Mouse (Mus musculus) C2C12 (cell line): Measurements from ENCODE around the gene Olfr152. TPM values are rescaled to one million over a fixed set of nuclear protein-coding genes. Genes with fewer than 3 reads are reported as not detected.

Experiments
- H3K27me3 ChIP-seq: one replicate; pipeline ENCODE4 v1.6.1; 2011; ENCODE audit not compliant: control insufficient read depth, insufficient read depth, insufficient read length
- H3K36me3 ChIP-seq: one replicate; pipeline ENCODE4 v1.6.1; 2011; ENCODE audit not compliant: control insufficient read depth, insufficient read depth
- H3K4me3 ChIP-seq: one replicate; pipeline ENCODE4 v1.5.1; 2011; ENCODE audit warnings: mild to moderate bottlenecking, control low read depth; ENCODE audit not compliant: poor library complexity, insufficient read depth, severe bottlenecking
- H3K79me2 ChIP-seq: one replicate; pipeline ENCODE4 v1.6.1; 2011; ENCODE audit not compliant: control insufficient read depth, insufficient read depth
- H3K79me3 ChIP-seq: one replicate; pipeline ENCODE4 v1.6.1; 2011; ENCODE audit warnings: low read depth, control low read depth
- H3ac ChIP-seq: one replicate; pipeline ENCODE3; 2011; ENCODE audit warnings: low read depth; ENCODE audit not compliant: control insufficient read depth, insufficient read length
- CEBPB ChIP-seq: IDR thresholded peaks from one replicate; pipeline ENCODE4 v1.6.1; 2011; ENCODE audit warnings: low read depth, mild to moderate bottlenecking, control low read depth, moderate library complexity
- CTCF ChIP-seq: IDR thresholded peaks from one replicate; pipeline ENCODE4 v1.5.1; 2011; ENCODE audit not compliant: control insufficient read depth, insufficient read depth, insufficient read length
- FOSL1 ChIP-seq: IDR thresholded peaks from one replicate; pipeline ENCODE4 v1.8.0; 2011; ENCODE audit warnings: mild to moderate bottlenecking, low read length; ENCODE audit not compliant: poor library complexity, insufficient read depth, severe bottlenecking
- MAX ChIP-seq: IDR thresholded peaks from one replicate; pipeline ENCODE4 v1.6.1; 2011; ENCODE audit warnings: mild to moderate bottlenecking, control low read depth
- MYOD1 ChIP-seq: IDR thresholded peaks from one replicate; pipeline ENCODE4 v1.6.1; 2011; ENCODE audit warnings: low read depth; ENCODE audit not compliant: control insufficient read depth, insufficient read length
- MYOG ChIP-seq: IDR thresholded peaks from one replicate; pipeline ENCODE4 v1.6.1; 2011; ENCODE audit not compliant: control insufficient read depth, insufficient read length; ENCODE audit errors: extremely low read depth
- USF1 ChIP-seq: IDR thresholded peaks from one replicate; pipeline ENCODE4 v1.6.1; 2011; ENCODE audit warnings: low read depth, mild to moderate bottlenecking, control low read depth, moderate library complexity
- long read RNA-seq, 2 experiments: library from polyadenylated mRNA; unstranded; transcript quantifications; one replicate each; pipeline ENCODE4 v2.0.0; 2019 to 2020
- polyA plus RNA-seq: library from polyadenylated mRNA; unstranded; fragments of >200 nt; fragmentation: generic; extraction: Trizol; gene quantifications from one replicate; pipeline ENCODE4 v1.2.1, GENCODE M21; 2012; ENCODE audit warnings: missing spikeins

Gene Olfr152
- polyA plus RNA-seq: not detected
- long read RNA-seq, experiment 1: 0 reads
- long read RNA-seq, experiment 2: 0 reads

DNA sequence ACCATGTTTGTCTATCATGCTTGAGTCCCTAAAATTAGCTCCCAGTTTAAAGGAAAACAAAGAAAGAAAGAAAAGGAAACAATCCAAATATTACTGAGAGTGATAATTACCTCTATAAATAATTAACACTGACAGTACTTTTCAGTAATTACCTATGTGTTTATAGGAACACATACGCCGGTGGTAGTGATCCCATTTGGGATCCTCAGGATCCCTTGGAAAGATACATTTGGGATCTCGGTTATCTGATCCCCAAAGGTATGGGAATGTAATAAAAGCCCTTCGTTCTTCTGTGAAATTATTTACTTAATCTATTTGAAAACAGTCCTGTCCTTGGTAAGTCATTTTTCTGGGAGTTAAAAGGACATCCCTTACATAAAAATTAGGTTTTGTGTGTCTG is at the start of gene Olfr152:
Gene Olfr152, plus strand, starts transcription at position 301 of the 400 bp plus-strand sequence.
- no peaks in the 10 kb centered on the region for H3K27me3 ChIP-seq
- no peak for TF ChIP-seq USF1
- no peak for TF ChIP-seq CTCF
- TF ChIP-seq MAX: no peak
- no peak for TF ChIP-seq MYOG
- no peak for TF ChIP-seq FOSL1
- no peak for TF ChIP-seq MYOD1
- no peak for TF ChIP-seq CEBPB
- no peaks in the 10 kb centered on the region for H3K36me3 ChIP-seq
- H3K79me3 ChIP-seq: no peaks in the 10 kb centered on the region
- no peak within 1 kb of the TSS for H3ac ChIP-seq
- H3K4me3 ChIP-seq: no peak within 1 kb of the TSS
- H3K79me2 ChIP-seq: no peaks in the 10 kb centered on the region

DNA sequence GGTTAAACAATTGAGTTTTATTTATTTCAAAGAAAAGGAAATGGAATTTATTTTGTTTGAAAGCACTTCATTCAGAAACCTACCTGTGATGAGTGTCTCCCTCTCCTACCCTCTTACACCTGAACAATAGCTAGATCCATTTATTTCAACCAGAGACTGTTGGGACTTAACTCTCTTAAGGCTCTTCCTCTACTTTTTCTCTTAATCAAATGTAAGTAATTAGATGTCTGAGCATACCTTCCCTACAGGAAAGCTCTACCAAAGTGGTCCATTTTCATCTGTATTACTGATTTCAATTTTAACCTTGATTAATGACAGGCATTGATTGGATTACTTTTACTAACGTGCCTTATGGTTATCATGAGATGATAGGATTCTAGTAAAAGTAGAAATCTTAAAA is 39.4 kb upstream of the Olfr152 start, which contains the start of gene Olfr1138:
Gene Olfr1138, minus strand, starts transcription at position 101 of the 400 bp plus-strand sequence.
- Histone ChIP-seq H3K79me2 (no peaks in the 10 kb centered on the region), H3K27me3 (no peaks in the 10 kb centered on the region), H3K4me3 (no peak within 1 kb of the TSS), H3K79me3 (no peaks in the 10 kb centered on the region), H3K36me3 (no peaks in the 10 kb centered on the region), H3ac (no peak within 1 kb of the TSS)
- TF ChIP-seq MYOD1: no peak
- no peak for TF ChIP-seq USF1
- no peak for TF ChIP-seq MYOG
- no peak for TF ChIP-seq MAX
- no peak for TF ChIP-seq CEBPB
- TF ChIP-seq CTCF: no peak

DNA sequence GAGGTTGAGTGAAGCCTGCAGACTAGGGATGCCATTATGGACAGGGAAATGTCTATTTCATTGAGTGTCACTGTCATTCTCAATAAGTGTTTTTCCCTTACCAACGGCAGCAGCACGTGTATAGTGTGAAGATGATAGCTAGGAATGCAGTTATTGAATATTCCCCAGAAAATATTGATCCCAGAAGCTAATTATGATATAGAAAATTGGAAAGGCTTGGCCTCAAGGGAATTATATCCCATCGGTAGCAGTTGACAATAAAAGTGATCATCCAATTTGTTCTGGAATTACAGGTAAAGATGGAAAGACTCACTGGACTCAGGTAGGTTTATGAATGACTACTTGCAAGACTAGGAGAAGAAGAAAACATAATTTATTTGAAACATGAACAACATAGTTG is 35.8 kb upstream of the Olfr152 start, which contains the start of gene Olfr1140:
Gene Olfr1140, plus strand, starts transcription at position 301 of the 400 bp plus-strand sequence.
- Histone ChIP-seq H3K79me2 (no peaks in the 10 kb centered on the region), H3K36me3 (no peaks in the 10 kb centered on the region), H3ac (no peak within 1 kb of the TSS), H3K79me3 (no peaks in the 10 kb centered on the region), H3K4me3 (no peak within 1 kb of the TSS), H3K27me3 (no peaks in the 10 kb centered on the region)
- TF ChIP-seq CTCF: no peak
- TF ChIP-seq MYOD1: no peak
- TF ChIP-seq MYOG: no peak
- no peak for TF ChIP-seq USF1
- TF ChIP-seq FOSL1: no peak
- TF ChIP-seq CEBPB: no peak
- TF ChIP-seq MAX: no peak

DNA sequence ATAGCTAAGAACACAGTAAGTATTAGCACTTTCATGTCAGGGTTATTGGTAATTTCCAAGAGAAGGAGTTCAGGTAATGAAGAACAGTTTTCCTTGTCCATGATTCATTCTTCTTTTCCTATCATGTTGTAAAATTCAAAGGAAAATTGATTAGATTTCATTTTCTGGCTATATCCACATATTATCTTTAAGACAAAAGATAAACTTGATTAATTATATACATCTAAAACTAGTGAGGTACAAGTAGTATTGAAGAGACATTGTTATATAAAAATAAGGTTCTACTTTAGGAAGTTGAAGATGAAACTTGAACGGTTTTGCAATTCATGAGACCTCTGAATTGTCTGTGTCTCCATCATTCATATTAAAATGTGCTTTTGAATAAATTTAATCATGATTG is 25.4 kb upstream of the Olfr152 start, which contains the start of gene Olfr1141:
Gene Olfr1141, minus strand, starts transcription at position 101 of the 400 bp plus-strand sequence.
- no peaks in the 10 kb centered on the region for H3K79me3 ChIP-seq
- no peak for TF ChIP-seq CTCF
- no peak for TF ChIP-seq USF1
- TF ChIP-seq MYOG: no peak
- no peak for TF ChIP-seq MYOD1
- TF ChIP-seq FOSL1: no peak
- TF ChIP-seq MAX: no peak
- no peak for TF ChIP-seq CEBPB
- no peak within 1 kb of the TSS for H3K4me3 ChIP-seq
- H3K79me2 ChIP-seq: no peaks in the 10 kb centered on the region
- no peaks in the 10 kb centered on the region for H3K36me3 ChIP-seq
- H3K27me3 ChIP-seq: no peaks in the 10 kb centered on the region
- no peak within 1 kb of the TSS for H3ac ChIP-seq

DNA sequence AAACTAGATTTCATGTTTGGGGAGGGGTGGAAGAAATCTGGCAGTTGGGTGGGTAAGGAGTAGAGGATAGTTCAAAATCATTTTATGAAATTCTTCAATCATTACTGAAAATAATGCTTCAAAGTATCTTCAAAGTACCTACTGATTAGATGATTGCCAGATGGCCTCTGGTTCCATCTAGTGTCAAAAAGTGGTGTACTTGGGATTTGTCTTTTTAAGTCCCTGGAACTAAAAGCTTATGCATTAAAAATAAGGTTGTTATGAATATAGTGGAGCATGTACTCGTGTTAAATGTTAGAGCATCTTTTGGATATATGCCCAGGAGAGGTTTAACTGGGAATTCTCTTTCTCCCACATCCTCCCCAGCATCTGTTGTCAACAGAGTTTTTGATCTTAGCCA is 3.1 kb upstream of the Olfr152 start:
- no peaks in the 10 kb centered on the region for H3K79me3 ChIP-seq
- TF ChIP-seq CEBPB: no peak
- no peak overlapping the region for H3K4me3 ChIP-seq
- no peaks in the 10 kb centered on the region for H3K36me3 ChIP-seq
- no peaks in the 10 kb centered on the region for H3K79me2 ChIP-seq
- no peaks in the 10 kb centered on the region for H3K27me3 ChIP-seq
- no peak overlapping the region for H3ac ChIP-seq

DNA sequence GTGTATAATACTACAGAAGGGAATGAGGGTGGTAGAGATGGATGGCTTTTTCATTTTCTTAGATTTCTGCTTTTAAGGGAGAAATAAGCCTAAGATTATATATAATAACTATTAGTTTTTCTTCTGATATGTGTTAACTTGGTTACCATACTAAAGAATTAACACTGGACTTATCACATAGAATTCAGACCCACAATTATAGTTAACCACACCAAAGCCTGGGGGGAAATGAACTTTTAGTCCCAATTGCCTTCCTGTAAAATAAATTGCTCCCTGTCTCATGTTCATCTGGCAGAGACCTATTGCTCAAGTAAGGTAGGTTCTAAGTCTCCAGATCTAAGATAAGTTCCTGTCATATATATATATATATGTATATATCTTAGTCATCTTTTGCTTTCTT is 21.0 kb downstream of the Olfr152 start, which contains the start of gene Olfr1143:
Gene Olfr1143, plus strand, starts transcription at position 301 of the 400 bp plus-strand sequence.
- Histone ChIP-seq H3K27me3 (no peaks in the 10 kb centered on the region), H3K79me3 (no peaks in the 10 kb centered on the region), H3K4me3 (no peak within 1 kb of the TSS), H3K36me3 (no peaks in the 10 kb centered on the region), H3K79me2 (no peaks in the 10 kb centered on the region), H3ac (no peak within 1 kb of the TSS)
- TF ChIP-seq MYOG: no peak
- TF ChIP-seq USF1: no peak
- TF ChIP-seq CEBPB: no peak
- no peak for TF ChIP-seq MAX
- no peak for TF ChIP-seq FOSL1
- TF ChIP-seq CTCF: no peak
- TF ChIP-seq MYOD1: no peak
